Mouse (Mus musculus) spleen, adult 2 months (tissue): ENCODE data around the gene Vdac2.

ENCODE experiments used
- CTCF ChIP-seq: fragments of 200-500 bp; IDR thresholded peaks from 2 replicates; pipeline ENCODE4 v1.5.1; 2011; ENCODE audit warnings: mild to moderate bottlenecking, inconsistent platforms; ENCODE audit not compliant: insufficient read depth, insufficient read length, insufficient replicate concordance; ENCODE audit errors: extremely low read depth
- POLR2A ChIP-seq: fragments of 200-500 bp; IDR thresholded peaks from 2 replicates; pipeline ENCODE4 v1.6.1; 2011; ENCODE audit warnings: low read depth, low read length, inconsistent platforms

DNA sequence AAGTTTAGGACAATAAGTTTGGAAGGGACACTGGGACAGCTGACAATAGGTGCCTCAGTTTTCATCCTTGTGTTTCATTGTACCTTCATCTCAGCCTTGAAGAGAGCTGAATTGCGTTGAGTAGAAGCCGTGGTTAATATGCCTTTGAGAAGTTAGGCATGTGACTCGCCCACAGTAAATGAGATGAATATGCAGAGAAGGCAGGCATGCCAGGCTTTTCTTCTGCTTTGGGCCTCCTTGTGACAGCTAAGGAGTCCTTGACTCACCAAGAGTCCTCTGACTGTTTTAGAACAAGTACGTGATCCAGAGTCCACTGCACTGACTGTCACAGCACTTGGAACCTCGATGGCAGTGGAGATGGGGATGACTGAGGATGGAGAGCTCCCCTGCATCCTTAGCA is 36.9 kb upstream of the Vdac2 start:
- TF ChIP-seq CTCF: no peak
- TF ChIP-seq POLR2A: no peak
